Mouse (Mus musculus) E14TG2a.4 (cell line): ENCODE measurements at regions not wholly inside any gene's neighbourhood (a gene's known extent, or its start where the extent isn't known, plus 50 kb on each side); places are given as distances from the start of the nearest gene placed in this dataset.

Experiments used
- CTCF ChIP-seq: conservative IDR thresholded peaks from 2 replicates; pipeline ENCODE4 v1.5.1; 2014; ENCODE audit warnings: low read length
- POU5F1 ChIP-seq: IDR thresholded peaks from 2 replicates; pipeline ENCODE4 v1.6.1; 2014; ENCODE audit warnings: low read length, borderline replicate concordance

- TF ChIP-seq CTCF (no peak), POU5F1 (no peak)
These were observed 354.6 kb upstream of the Zfp507 start for GRCm38 (mm10) chr7:36157270-36157945.
